ENCODE assay signal across 17 mouse cellular contexts in genomic region chr8:70596216-70596615, GRCm38 (mm10). TPM values are rescaled to one million over a fixed set of nuclear protein-coding genes. Genes with fewer than 3 reads are reported as not detected.
DNase-seq lines count a peak whose midpoint lies in the region; ATAC-seq and TF ChIP-seq lines count a peak whose summit lies in the region.
"Had no signal": no experiment of that assay in that cellular context is flagged by ENCODE, and none has a peak within 500 bp of the region (broad histone marks: within the 10 kb centered on the region; RNA-seq: fewer than 3 reads in every experiment).

No protein-coding gene starts in this region.

- TF ChIP-seq CTCF in lung, postnatal 0 days (IDR thresholded peaks at IDR 0.05) = no peak
- TF ChIP-seq CTCF in lung, adult 2 months (IDR thresholded peaks at IDR 0.05; ENCODE audit: insufficient read depth, low read length) = no peak

- H3K4me2 ChIP-seq in heart, embryonic 13.5 days = 0 out of 2 replicates have a peak overlapping the region, but pooled peaks have one; percentile 97
- H3K4me2 ChIP-seq in lung, postnatal 0 days (replicated peaks; ENCODE audit: low read depth, low read length) = no peak overlapping the region
- H3K4me2 ChIP-seq in embryonic facial prominence, embryonic 12.5 days (replicated peaks) = no peak overlapping the region
- peak overlapping the region; percentile 98; the same call in 1 of the 2 replicates for H3K4me2 ChIP-seq in limb, embryonic 13.5 days (replicated peaks)

- ATAC-seq in heart, embryonic 13.5 days (ENCODE audit: extremely low read depth, insufficient number of reproducible peaks, low FRiP score, low TSS enrichment) = no peak
- ATAC-seq in lung, postnatal 0 days = no peak
- ATAC-seq in embryonic facial prominence, embryonic 12.5 days (ENCODE audit: insufficient number of reproducible peaks, insufficient read depth, low FRiP score, low TSS enrichment) = no peak
- ATAC-seq in limb, embryonic 13.5 days (ENCODE audit: low FRiP score, low read depth) = no peak
- ATAC-seq: liver, postnatal 0 days had no signal

- H3K4me3 ChIP-seq in heart, embryonic 13.5 days = no peak overlapping the region
- H3K4me3 ChIP-seq in lung, postnatal 0 days (ENCODE audit: low read depth, low read length) = no peak overlapping the region
- H3K4me3 ChIP-seq in lung, adult 2 months (replicated peaks; ENCODE audit: extremely low read depth, low read depth, low read length) = no peak overlapping the region
- 0 out of 2 replicates have a peak overlapping the region, but pooled peaks have one; percentile 4 for H3K4me3 ChIP-seq in embryonic facial prominence, embryonic 12.5 days
- H3K4me3 ChIP-seq in limb, embryonic 13.5 days = no peak overlapping the region
- H3K4me3 ChIP-seq: midbrain, embryonic 12.5 days had no signal

- peaks cover 42% of the 10 kb centered on the region for H3K36me3 ChIP-seq in heart, embryonic 13.5 days
- H3K36me3 ChIP-seq in lung, postnatal 0 days (ENCODE audit: insufficient read depth, low read length) = 0 out of 2 replicates have a peak, but pooled peaks cover 3% of the 10 kb centered on the region
- peaks cover 29% of the 10 kb centered on the region for H3K36me3 ChIP-seq in embryonic facial prominence, embryonic 12.5 days
- peaks cover 43% of the 10 kb centered on the region for H3K36me3 ChIP-seq in limb, embryonic 13.5 days

- no peaks in the 10 kb centered on the region for H3K9me3 ChIP-seq in heart, embryonic 13.5 days
- no peaks in the 10 kb centered on the region for H3K9me3 ChIP-seq in lung, postnatal 0 days (ENCODE audit: low read length)
- no peaks in the 10 kb centered on the region for H3K9me3 ChIP-seq in embryonic facial prominence, embryonic 12.5 days
- no peaks in the 10 kb centered on the region for H3K9me3 ChIP-seq in limb, embryonic 13.5 days
- H3K9me3 ChIP-seq: kidney, embryonic 15.5 days; midbrain, embryonic 12.5 days had no signal

- intact Hi-C loops in heart, postnatal 25 days (cut with DNase I) = loop anchor here (10.0 kb wide), 1 partner anchor 51 kb away; no protein-coding TSS in a partner anchor

- no peak overlapping the region for H3K9ac ChIP-seq in heart, embryonic 13.5 days
- no peak overlapping the region for H3K9ac ChIP-seq in lung, postnatal 0 days (replicated peaks; ENCODE audit: low read depth)
- no peak overlapping the region for H3K9ac ChIP-seq in embryonic facial prominence, embryonic 12.5 days
- no peak overlapping the region for H3K9ac ChIP-seq in limb, embryonic 13.5 days
- H3K9ac ChIP-seq: kidney, embryonic 15.5 days; liver, postnatal 0 days; midbrain, embryonic 12.5 days had no signal

- no peak overlapping the region for H3K27ac ChIP-seq in heart, embryonic 13.5 days (replicated peaks)
- no peak overlapping the region for H3K27ac ChIP-seq in lung, postnatal 0 days (ENCODE audit: low read length)
- H3K27ac ChIP-seq in embryonic facial prominence, embryonic 12.5 days = no peak overlapping the region
- no peak overlapping the region for H3K27ac ChIP-seq in limb, embryonic 13.5 days
- H3K27ac ChIP-seq: kidney, embryonic 15.5 days; midbrain, embryonic 12.5 days had no signal

- 93% methylated on average over 18 of the region's 18 CpGs for WGBS in heart, embryonic 13.5 days
- WGBS in lung, postnatal 0 days = 94% methylated on average over 18 of the region's 18 CpGs
- WGBS in lung, adult 2 months = 94% methylated on average over 18 of the region's 18 CpGs
- 94% methylated on average over 18 of the region's 18 CpGs for whole genome bisulfite sequencing in embryonic facial prominence, embryonic 12.5 days
- WGBS in limb, embryonic 13.5 days = 93% methylated on average over 18 of the region's 18 CpGs

- peaks cover 89% of the 10 kb centered on the region for H3K4me1 ChIP-seq in heart, embryonic 13.5 days
- H3K4me1 ChIP-seq in lung, postnatal 0 days (ENCODE audit: insufficient read depth, low read depth, low read length) = peaks cover 22% of the 10 kb centered on the region
- H3K4me1 ChIP-seq in lung, adult 2 months (ENCODE audit: control insufficient read depth, insufficient read depth, low read length) = peaks cover 9% of the 10 kb centered on the region; the same call in 1 of the 2 replicates
- peaks cover 68% of the 10 kb centered on the region for H3K4me1 ChIP-seq in embryonic facial prominence, embryonic 12.5 days
- peaks cover 74% of the 10 kb centered on the region for H3K4me1 ChIP-seq in limb, embryonic 13.5 days

- no peak for TF ChIP-seq EP300 in lung, postnatal 0 days (IDR thresholded peaks at IDR 0.05)

- no peaks in the 10 kb centered on the region; the same call in 1 of the 2 replicates for H3K27me3 ChIP-seq in heart, embryonic 13.5 days (replicated peaks)
- no peaks in the 10 kb centered on the region for H3K27me3 ChIP-seq in lung, postnatal 0 days (replicated peaks; ENCODE audit: insufficient read depth, low read length)
- H3K27me3 ChIP-seq in embryonic facial prominence, embryonic 12.5 days = no peaks in the 10 kb centered on the region
- no peaks in the 10 kb centered on the region for H3K27me3 ChIP-seq in limb, embryonic 13.5 days
- H3K27me3 ChIP-seq: kidney, embryonic 15.5 days had no signal

- TF ChIP-seq POLR2A in lung, adult 2 months (IDR thresholded peaks at IDR 0.05; ENCODE audit: borderline replicate concordance, extremely low read depth, low read depth, low read length) = no peak

- no peak for DNase-seq in heart, postnatal 25 days (ENCODE audit: low spot score)
- peak; percentile 4 for DNase-seq in lung, postnatal 0 days (ENCODE audit: low spot score)
- DNase-seq in lung, adult 2 months = no peak
- no peak for DNase-seq in urinary bladder, postnatal 4 days (ENCODE audit: low spot score in 2 of 2)
- DNase-seq: gastrocnemius, postnatal 10 days; heart, postnatal 10 days; layer of hippocampus, postnatal 36 days; liver, postnatal 0 days; lung, postnatal 36 days; thymus, adult 18-20 months had no signal

RNA-seq across cellular contexts. Expression of gene Isyna1, which starts 2.0 kb away (rescaled TPM):
- polyA plus RNA-seq in heart, embryonic 13.5 days (2015; fragmentation: Nextera tagmentation; extraction: Ambion mirVana) = 135 and 145 TPM in 2 replicates
- total RNA-seq in heart, postnatal 25 days (2021) = 10 to 100 TPM; 21.5 to 25.1 TPM
- 49.1 and 57.8 TPM in 2 replicates for polyA plus RNA-seq in lung, postnatal 0 days (2015; fragmentation: Nextera tagmentation; extraction: Ambion mirVana)
- 102 and 112 TPM in 2 replicates for polyA plus RNA-seq in lung, adult 2 months (2012; rRNA removed)
- 185 and 195 TPM in 2 replicates for polyA plus RNA-seq in embryonic facial prominence, embryonic 12.5 days (2016; fragmentation: Nextera tagmentation; extraction: Ambion mirVana)
- 162 and 165 TPM in 2 replicates for polyA plus RNA-seq in limb, embryonic 13.5 days (2015; fragmentation: Nextera tagmentation; extraction: Ambion mirVana)

RNA-seq across cellular contexts. Expression of gene Ssbp4, which starts 12.5 kb away (rescaled TPM):
- polyA plus RNA-seq in heart, embryonic 13.5 days (2015; fragmentation: Nextera tagmentation; extraction: Ambion mirVana) = 63.3 and 70.9 TPM in 2 replicates
- total RNA-seq in heart, postnatal 25 days (2021) = 10 to 100 TPM; 37.0 to 37.7 TPM
- 117 and 125 TPM in 2 replicates for polyA plus RNA-seq in lung, postnatal 0 days (2015; fragmentation: Nextera tagmentation; extraction: Ambion mirVana)
- 228 and 351 TPM in 2 replicates for polyA plus RNA-seq in lung, adult 2 months (2012; rRNA removed)
- polyA plus RNA-seq in embryonic facial prominence, embryonic 12.5 days (2016; fragmentation: Nextera tagmentation; extraction: Ambion mirVana) = 134 and 142 TPM in 2 replicates
- polyA plus RNA-seq in limb, embryonic 13.5 days (2015; fragmentation: Nextera tagmentation; extraction: Ambion mirVana) = 115 and 131 TPM in 2 replicates

RNA-seq across cellular contexts. Expression of gene Lrrc25, which starts 19.7 kb away (rescaled TPM):
- polyA plus RNA-seq in heart, embryonic 13.5 days (2015; fragmentation: Nextera tagmentation; extraction: Ambion mirVana) = 1.5 and 2.7 TPM in 2 replicates
- 1 to 10 TPM; 1.4 to 1.5 TPM for total RNA-seq in heart, postnatal 25 days (2021)
- polyA plus RNA-seq in lung, postnatal 0 days (2015; fragmentation: Nextera tagmentation; extraction: Ambion mirVana) = 4.2 TPM in 2 replicates
- 10.4 and 10.5 TPM in 2 replicates for polyA plus RNA-seq in lung, adult 2 months (2012; rRNA removed)
- 1.1 and 1.2 TPM in 2 replicates for polyA plus RNA-seq in embryonic facial prominence, embryonic 12.5 days (2016; fragmentation: Nextera tagmentation; extraction: Ambion mirVana)
- polyA plus RNA-seq in limb, embryonic 13.5 days (2015; fragmentation: Nextera tagmentation; extraction: Ambion mirVana) = 1.9 and 2.3 TPM in 2 replicates

RNA-seq across cellular contexts. Expression of gene Gdf15, which starts 36.0 kb away (rescaled TPM):
- polyA plus RNA-seq in heart, embryonic 13.5 days (2015; fragmentation: Nextera tagmentation; extraction: Ambion mirVana) = 0.86 and 1.2 TPM in 2 replicates
- total RNA-seq in heart, postnatal 25 days (2021) = under 1 TPM; 0.56 to 0.73 TPM
- 1.3 and 2.3 TPM in 2 replicates for polyA plus RNA-seq in lung, postnatal 0 days (2015; fragmentation: Nextera tagmentation; extraction: Ambion mirVana)
- polyA plus RNA-seq in lung, adult 2 months (2012; rRNA removed) = 5.4 and 6.6 TPM in 2 replicates
- polyA plus RNA-seq in embryonic facial prominence, embryonic 12.5 days (2016; fragmentation: Nextera tagmentation; extraction: Ambion mirVana) = not detected in 2 replicates
- polyA plus RNA-seq in limb, embryonic 13.5 days (2015; fragmentation: Nextera tagmentation; extraction: Ambion mirVana) = 0.18 TPM in 1 of 2 replicates, not detected in the other
- total RNA-seq: gastrocnemius, postnatal 10 days; layer of hippocampus, adult 18-20 months; layer of hippocampus, postnatal 36 days; left cerebral cortex, postnatal 36 days had no signal
- polyA plus RNA-seq: midbrain, embryonic 12.5 days had no signal

RNA-seq across cellular contexts. Expression of gene Ell, which starts 57.0 kb away (rescaled TPM):
- polyA plus RNA-seq in heart, embryonic 13.5 days (2015; fragmentation: Nextera tagmentation; extraction: Ambion mirVana) = 11.6 and 12.5 TPM in 2 replicates
- total RNA-seq in heart, postnatal 25 days (2021) = 10 to 100 TPM; 11.7 to 13.3 TPM
- polyA plus RNA-seq in lung, postnatal 0 days (2015; fragmentation: Nextera tagmentation; extraction: Ambion mirVana) = 11.8 and 13.0 TPM in 2 replicates
- polyA plus RNA-seq in lung, adult 2 months (2012; rRNA removed) = 29.6 and 32.9 TPM in 2 replicates
- 19.1 TPM in 2 replicates for polyA plus RNA-seq in embryonic facial prominence, embryonic 12.5 days (2016; fragmentation: Nextera tagmentation; extraction: Ambion mirVana)
- polyA plus RNA-seq in limb, embryonic 13.5 days (2015; fragmentation: Nextera tagmentation; extraction: Ambion mirVana) = 20.9 and 21.4 TPM in 2 replicates

Comparison
In these comparisons a context has a peak if more than half of its experiments do, and no peak if none do; other contexts are left out.
1. H3K4me2 ChIP-seq: peak in heart, embryonic 13.5 days (single experiment) and limb, embryonic 13.5 days (single experiment); none in lung, postnatal 0 days (single experiment) and embryonic facial prominence, embryonic 12.5 days (single experiment).